Mouse (Mus musculus) neural tube, embryonic 11.5 days (tissue): ENCODE results near the gene Pagr1a. TPM values are rescaled to one million over a fixed set of nuclear protein-coding genes. Genes with fewer than 3 reads are reported as not detected.
A peak's percentile ranks its signal among the peaks of the same experiment; 100 is the strongest.

ENCODE experiments used
- ATAC-seq: fragments of 200-750 bp; cut with Nextera tagmentation; 2 replicates; pipeline ENCODE4 v1.8.0; 2017; ENCODE audit warnings: moderate number of reproducible peaks, mild to moderate bottlenecking, moderate TSS enrichment, moderate library complexity; ENCODE audit not compliant: insufficient read depth, low FRiP score, low TSS enrichment
- DNase-seq: peaks from one replicate; pipeline ENCODE4 v3.0.0-alpha.2; 2015; ENCODE audit warnings: low spot score
- H3K27ac ChIP-seq: fragments of 300-500 bp; sonication (generic); 2 replicates; pipeline ENCODE4 v1.5.1; 2014; ENCODE audit warnings: low read depth, mild to moderate bottlenecking, low read length
- H3K27me3 ChIP-seq: fragments of 300-500 bp; sonication (generic); 2 replicates; pipeline ENCODE4 v1.6.1; 2014; ENCODE audit warnings: mild to moderate bottlenecking, low read length, mixed read lengths; ENCODE audit not compliant: control insufficient read depth, insufficient read depth
- H3K36me3 ChIP-seq: fragments of 300-500 bp; sonication (generic); 2 replicates; pipeline ENCODE4 v1.6.1; 2014; ENCODE audit warnings: mild to moderate bottlenecking, low read length, moderate library complexity, mixed read lengths; ENCODE audit not compliant: control insufficient read depth, insufficient read depth
- H3K4me1 ChIP-seq: fragments of 300-500 bp; sonication (generic); 2 replicates; pipeline ENCODE4 v1.6.1; 2014; ENCODE audit warnings: low read length, mixed read lengths; ENCODE audit not compliant: control insufficient read depth, insufficient read depth
- H3K4me2 ChIP-seq: fragments of 300-500 bp; sonication (generic); 2 replicates; pipeline ENCODE4 v1.6.1; 2014; ENCODE audit warnings: low read depth, mild to moderate bottlenecking, moderate library complexity
- H3K4me3 ChIP-seq: fragments of 300-500 bp; sonication (generic); 2 replicates; pipeline ENCODE4 v1.5.1; 2014; ENCODE audit warnings: low read depth, low read length
- H3K9ac ChIP-seq: fragments of 300-500 bp; sonication (generic); 2 replicates; pipeline ENCODE4 v1.6.1; 2014; ENCODE audit warnings: mild to moderate bottlenecking, low read length
- H3K9me3 ChIP-seq: fragments of 300-500 bp; sonication (generic); 2 replicates; pipeline ENCODE4 v1.6.1; 2016; ENCODE audit warnings: low read length; ENCODE audit not compliant: control insufficient read depth
- WGBS: fragments of 180-500 bp; shearing (Covaris S2); extraction: QIAGEN DNeasy Blood & Tissue Kit; methylation state at CpG from one replicate; pipeline ENCODE4 v1.1.7; 2014; 5-methylcytosine and 5-hydroxymethylcytosine counted together
- microRNA-seq: library from miRNA; unstranded; fragments of <30 nt; microRNA quantifications from one replicate; pipeline ENCODE4, GENCODE M21; 2016
- polyA plus RNA-seq: library from polyadenylated mRNA; unstranded; fragments of >200 nt; fragmentation: Nextera tagmentation; extraction: Ambion mirVana; gene quantifications from 2 replicates; pipeline ENCODE4 v1.2.1, GENCODE M21; 2014

Gene Pagr1a
- polyA plus RNA-seq, 1 experiment from 2014 or later, result 105 TPM

DNA sequence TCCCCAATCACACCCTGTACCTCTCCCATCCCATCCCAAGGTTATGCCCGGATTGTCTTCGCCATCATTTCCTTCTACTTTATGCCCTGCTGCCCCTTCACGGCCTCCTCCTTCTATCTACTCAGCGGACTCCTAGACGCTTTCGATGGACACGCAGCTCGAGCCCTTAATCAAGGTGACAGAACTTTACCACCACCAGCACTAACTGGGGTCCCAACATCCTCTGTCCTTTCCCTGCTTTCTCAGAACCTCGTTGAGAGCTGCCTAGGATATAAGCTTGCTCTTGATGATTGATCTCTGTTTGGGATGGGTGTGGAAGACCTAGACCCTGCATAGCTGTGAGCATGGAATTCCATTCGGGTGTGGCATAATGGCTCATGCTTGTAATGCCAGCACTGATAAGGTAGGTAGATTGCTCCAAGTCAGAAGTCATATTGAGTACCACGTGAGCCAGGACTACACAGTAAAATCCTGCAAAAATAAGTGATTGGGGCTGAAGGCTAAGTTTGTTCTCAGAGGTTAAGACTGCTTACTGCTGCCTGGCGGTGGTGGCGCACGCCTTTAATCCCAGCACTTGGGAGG is 40.2 kb downstream of the Pagr1a start:
- Histone ChIP-seq H3K4me1 (peaks cover 6% of the 10 kb centered on the region; the same call in 1 of the 2 replicates), H3K9me3 (no peaks in the 10 kb centered on the region), H3K9ac (peak overlapping the region; percentile 96), H3K4me2 (peak overlapping the region; percentile 89), H3K27me3 (no peaks in the 10 kb centered on the region), H3K4me3 (peak overlapping the region; percentile 94), H3K27ac (no peak overlapping the region), H3K36me3 (0 out of 2 replicates have a peak, but pooled peaks cover 6% of the 10 kb centered on the region)
- DNase-seq (no peak), ATAC-seq (no peak)
- 29% methylated on average over 14 of the region's 14 CpGs for WGBS

DNA sequence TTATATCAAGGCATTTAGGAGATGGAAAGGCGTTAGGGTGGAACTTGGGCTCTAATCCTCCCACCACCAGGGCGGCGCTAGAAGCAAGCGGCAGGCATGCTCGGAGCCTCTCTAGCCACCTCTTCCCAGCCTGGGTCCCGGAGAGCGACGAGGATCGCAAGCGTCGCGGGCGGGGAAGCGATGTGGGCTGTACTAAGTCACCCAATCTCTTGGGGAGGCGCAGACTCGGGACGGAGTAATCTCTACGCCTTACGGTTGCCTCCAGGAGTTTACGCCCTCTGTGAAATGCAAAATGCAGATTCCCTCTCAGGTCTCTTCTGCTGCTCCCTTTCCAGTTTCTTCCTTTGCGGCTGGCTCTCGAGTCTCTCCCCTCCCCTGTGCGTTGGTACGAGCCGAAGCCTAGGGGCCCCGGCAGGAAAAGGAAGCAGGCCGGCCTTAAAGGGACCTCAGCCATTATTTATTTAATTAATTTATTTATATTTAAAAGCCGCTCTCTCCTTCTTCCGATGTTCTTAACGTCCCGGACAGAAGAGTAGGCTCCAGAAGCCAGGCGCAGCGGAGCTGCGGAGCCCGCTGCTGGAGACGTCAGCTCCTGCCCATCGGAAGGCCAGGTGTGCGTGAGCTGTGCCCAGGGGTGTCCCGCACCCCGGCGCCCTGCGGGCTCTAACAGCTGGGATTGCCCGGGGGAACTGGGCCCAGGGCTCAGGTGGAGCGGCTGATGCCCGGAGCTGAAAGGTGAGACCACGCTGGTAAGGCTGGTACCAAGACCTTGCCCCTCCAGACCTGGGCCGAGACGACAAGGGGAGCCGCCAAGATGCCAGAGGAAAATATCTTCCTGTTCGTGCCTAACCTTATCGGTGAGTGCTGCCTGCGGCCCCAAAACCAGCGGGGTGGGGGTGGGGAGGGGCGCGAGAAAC is 40.9 kb downstream of the Pagr1a start, which contains the start of gene Cdiptos:
Gene Cdiptos (minus strand): TSS at position 149 of the 917 bp plus-strand sequence.
- ATAC-seq, result peak; percentile 90
- under 1% methylated on average over 55 of the region's 55 CpGs for WGBS
- Histone ChIP-seq H3K4me2 (peak within 1 kb of the TSS; percentile 89), H3K9ac (peak within 1 kb of the TSS; percentile 96), H3K9me3 (no peaks in the 10 kb centered on the region), H3K27ac (peak within 1 kb of the TSS; percentile 92), H3K36me3 (0 out of 2 replicates have a peak, but pooled peaks cover 6% of the 10 kb centered on the region), H3K27me3 (no peaks in the 10 kb centered on the region), H3K4me1 (peaks cover 6% of the 10 kb centered on the region; the same call in 1 of the 2 replicates), H3K4me3 (peak within 1 kb of the TSS; percentile 94)
- peak; percentile 98 for DNase-seq

DNA sequence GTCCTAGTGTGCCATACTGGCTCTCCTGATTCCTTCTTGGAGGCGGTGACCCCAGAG is 41.4 kb downstream of the Pagr1a start, which contains the start of gene Cdipt:
Gene Cdipt (plus strand): TSS at position 22 of the 57 bp plus-strand sequence.
- ATAC-seq (no peak), DNase-seq (no peak)
- Histone ChIP-seq H3K9ac (peak within 1 kb of the TSS; percentile 96), H3K9me3 (no peaks in the 10 kb centered on the region), H3K36me3 (0 out of 2 replicates have a peak, but pooled peaks cover 6% of the 10 kb centered on the region), H3K4me2 (peak within 1 kb of the TSS; percentile 89), H3K27ac (peak within 1 kb of the TSS; percentile 92), H3K27me3 (no peaks in the 10 kb centered on the region), H3K4me3 (peak within 1 kb of the TSS; percentile 94), H3K4me1 (peaks cover 6% of the 10 kb centered on the region; the same call in 1 of the 2 replicates)
- WGBS, result 0% methylated on average over 1 of the region's 1 CpGs

- H3K9me3 ChIP-seq, result no peaks in the 10 kb centered on the region
- H3K27ac ChIP-seq, result no peak overlapping the region
- no peaks in the 10 kb centered on the region for H3K27me3 ChIP-seq
- ATAC-seq, result 0 out of 2 replicates have a peak, but pooled peaks have one; percentile 25
- peak overlapping the region; percentile 89 for H3K4me2 ChIP-seq
- peak overlapping the region; percentile 94 for H3K4me3 ChIP-seq
- peaks cover 6% of the 10 kb centered on the region; the same call in 1 of the 2 replicates for H3K4me1 ChIP-seq
- H3K9ac ChIP-seq, result peak overlapping the region; percentile 96; the same call in 1 of the 2 replicates
- 17% methylated on average over 8 of the region's 8 CpGs for WGBS
- no peak for DNase-seq
- H3K36me3 ChIP-seq, result 0 out of 2 replicates have a peak, but pooled peaks cover 6% of the 10 kb centered on the region
Observed at GRCm38 (mm10) chr7:126975493-126975892, 41.7 kb downstream of the Pagr1a start.

DNA sequence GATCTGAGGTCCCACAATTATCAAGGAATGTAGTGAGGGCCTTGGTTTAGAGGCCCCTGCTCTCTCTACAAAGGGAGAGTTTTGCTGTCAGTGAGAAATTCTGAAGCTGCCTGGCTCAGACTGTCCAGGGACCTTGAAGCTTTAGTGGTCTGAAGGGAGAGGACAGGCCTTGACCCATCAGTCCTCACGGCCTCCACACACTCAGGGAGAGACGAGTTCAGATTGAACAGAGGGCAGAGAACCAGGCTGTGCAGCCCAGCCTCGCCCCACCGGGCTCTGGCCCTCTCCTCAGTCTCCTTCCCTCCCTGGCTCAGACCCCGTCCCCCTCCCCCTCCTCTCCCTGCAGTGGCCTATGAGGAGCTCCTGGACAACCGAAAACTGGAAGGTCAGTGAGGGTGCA is 49.8 kb downstream of the Pagr1a start:
- no peak overlapping the region for H3K4me3 ChIP-seq
- no peak overlapping the region for H3K27ac ChIP-seq
- WGBS, result 71% methylated on average over 6 of the region's 6 CpGs
- no peak overlapping the region for H3K4me2 ChIP-seq
- H3K4me1 ChIP-seq, result no peaks in the 10 kb centered on the region
- H3K36me3 ChIP-seq, result no peaks in the 10 kb centered on the region
- H3K9me3 ChIP-seq, result no peaks in the 10 kb centered on the region
- DNase-seq (no peak), ATAC-seq (no peak)
- no peak overlapping the region for H3K9ac ChIP-seq
- H3K27me3 ChIP-seq, result peaks cover 6% of the 10 kb centered on the region; the same call in 1 of the 2 replicates

DNA sequence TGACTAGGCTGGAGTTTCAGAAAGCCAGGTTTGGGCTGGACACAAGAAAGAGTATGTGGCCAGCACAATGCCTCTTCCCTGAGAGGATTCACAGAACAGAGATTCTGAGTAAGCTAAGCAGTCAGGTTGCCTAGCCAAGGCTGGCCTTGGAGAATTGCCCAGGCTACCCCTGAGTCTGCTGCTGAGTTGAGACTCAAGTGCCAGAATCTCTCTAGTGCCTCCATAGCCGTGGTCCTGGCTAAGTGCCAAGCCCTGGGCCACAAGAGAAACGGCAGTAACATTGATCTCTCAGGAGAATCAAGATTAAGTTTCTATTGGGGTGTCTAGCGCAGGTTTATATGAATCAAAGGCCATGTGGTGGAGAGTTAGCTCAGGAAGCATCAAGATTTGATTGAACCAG is 51.6 kb downstream of the Pagr1a start:
- H3K4me3 ChIP-seq, result no peak overlapping the region
- H3K9me3 ChIP-seq, result no peaks in the 10 kb centered on the region
- peaks cover 8% of the 10 kb centered on the region; the same call in 1 of the 2 replicates for H3K27me3 ChIP-seq
- H3K27ac ChIP-seq, result no peak overlapping the region
- H3K36me3 ChIP-seq, result no peaks in the 10 kb centered on the region
- no peak for DNase-seq
- H3K4me2 ChIP-seq, result no peak overlapping the region
- H3K4me1 ChIP-seq, result no peaks in the 10 kb centered on the region
- WGBS, result 71% methylated on average over 3 of the region's 3 CpGs
- no peak overlapping the region for H3K9ac ChIP-seq
- no peak for ATAC-seq

Small RNA genes lying within 50 kb of the gene (microRNA-seq; reads per million reads assigned to microRNA genes)
- not detected for gene Gm44343

Other genes starting within 250 kb of the Pagr1a start
- gene Ypel3, start 240.4 kb downstream of the Pagr1a start, polyA plus RNA-seq, result 115 and 121 TPM in 2 replicates
- gene Tbx6, start 235.9 kb downstream of the Pagr1a start, polyA plus RNA-seq, result 0.38 and 0.64 TPM in 2 replicates
- gene Ppp4c, start 224.9 kb downstream of the Pagr1a start, polyA plus RNA-seq, result 318 and 344 TPM in 2 replicates
- 14.3 and 14.4 TPM in 2 replicates for gene Fam57b, start 219.7 kb downstream of the Pagr1a start, polyA plus RNA-seq
- not detected in 2 replicates for gene 4930451I11Rik, start 185.7 kb downstream of the Pagr1a start, polyA plus RNA-seq
- 4.4 and 5.6 TPM in 2 replicates for gene Doc2a, start 169.9 kb downstream of the Pagr1a start, polyA plus RNA-seq
- 21.0 and 23.4 TPM in 2 replicates for gene Hirip3, start 155.4 kb downstream of the Pagr1a start, polyA plus RNA-seq
- gene Ino80e, start 155.0 kb downstream of the Pagr1a start, polyA plus RNA-seq, result 91.8 and 96.3 TPM in 2 replicates
- gene Taok2, start 132.6 kb downstream of the Pagr1a start, polyA plus RNA-seq, result 33.2 and 34.0 TPM in 2 replicates
- gene Tmem219, start 94.4 kb downstream of the Pagr1a start, polyA plus RNA-seq, result 19.7 and 20.0 TPM in 2 replicates
- 33.4 and 35.6 TPM in 2 replicates for gene Kctd13, start 88.5 kb downstream of the Pagr1a start, polyA plus RNA-seq
- gene Asphd1, start 67.8 kb downstream of the Pagr1a start, polyA plus RNA-seq, result 0.82 and 0.87 TPM in 2 replicates
- gene Sez6l2, start 66.8 kb downstream of the Pagr1a start, polyA plus RNA-seq, result 10.0 and 13.5 TPM in 2 replicates
- 79.1 and 80.3 TPM in 2 replicates for gene Cdipt, start 41.4 kb downstream of the Pagr1a start, polyA plus RNA-seq
- 0.47 and 1.1 TPM in 2 replicates for gene Cdiptos, start 41.3 kb downstream of the Pagr1a start, polyA plus RNA-seq
- gene Mvp, start 2.7 kb downstream of the Pagr1a start, polyA plus RNA-seq, result 3.0 and 4.2 TPM in 2 replicates
- 1.1 TPM in 1 of 2 replicates, not detected in the other for gene Pagr1b, start 868 bp downstream of the Pagr1a start, polyA plus RNA-seq
- 14.3 and 19.4 TPM in 2 replicates for gene Gm42742, start 3.7 kb upstream of the Pagr1a start, polyA plus RNA-seq
- 6.2 and 6.9 TPM in 2 replicates for gene Prrt2, start 3.9 kb upstream of the Pagr1a start, polyA plus RNA-seq
- 90.8 and 94.5 TPM in 2 replicates for gene Maz, start 9.7 kb upstream of the Pagr1a start, polyA plus RNA-seq
- gene Kif22, start 25.1 kb upstream of the Pagr1a start, polyA plus RNA-seq, result 156 and 168 TPM in 2 replicates
- not detected in 2 replicates for gene Zg16, start 70.0 kb upstream of the Pagr1a start, polyA plus RNA-seq
- gene AI467606, start 74.0 kb upstream of the Pagr1a start, polyA plus RNA-seq, result 1.0 and 1.1 TPM in 2 replicates
- 1.8 and 2.0 TPM in 2 replicates for gene Qprt, start 104.9 kb upstream of the Pagr1a start, polyA plus RNA-seq
- 0.27 TPM in 1 of 2 replicates, not detected in the other for gene Spn, start 120.5 kb upstream of the Pagr1a start, polyA plus RNA-seq
- 91.6 and 92.0 TPM in 2 replicates for gene Cd2bp2, start 178.7 kb upstream of the Pagr1a start, polyA plus RNA-seq
- 23.9 and 28.8 TPM in 2 replicates for gene Tbc1d10b, start 191.1 kb upstream of the Pagr1a start, polyA plus RNA-seq
- 87.1 and 113 TPM in 2 replicates for gene Mylpf, start 191.5 kb upstream of the Pagr1a start, polyA plus RNA-seq
- 28.7 and 31.4 TPM in 2 replicates for gene Zfp553, start 215.7 kb upstream of the Pagr1a start, polyA plus RNA-seq
- 19.6 and 22.0 TPM in 2 replicates for gene Sept1, start 215.8 kb upstream of the Pagr1a start, polyA plus RNA-seq
- 53.2 and 54.5 TPM in 2 replicates for gene Zfp771, start 226.9 kb upstream of the Pagr1a start, polyA plus RNA-seq
- gene Dctpp1, start 243.4 kb upstream of the Pagr1a start, polyA plus RNA-seq, result 205 and 228 TPM in 2 replicates